Mouse (Mus musculus) heart, embryonic 16.5 days (tissue): ENCODE data around the gene Lhfpl3. TPM values are rescaled to one million over a fixed set of nuclear protein-coding genes. Genes with fewer than 3 reads are reported as not detected.

ENCODE experiments used
- ATAC-seq: fragments of 200-750 bp; cut with Nextera tagmentation; replicated peaks from 2 replicates; pipeline ENCODE4 v1.8.0; 2017; ENCODE audit warnings: moderate number of reproducible peaks; ENCODE audit not compliant: insufficient read depth, low FRiP score; ENCODE audit errors: extremely low read depth
- H3K27ac ChIP-seq: fragments of 300-500 bp; sonication (generic); 2 replicates; pipeline ENCODE4 v1.5.1; 2014; ENCODE audit warnings: mild to moderate bottlenecking, low read length, control low read depth, moderate library complexity
- H3K27me3 ChIP-seq: fragments of 300-500 bp; sonication (generic); 2 replicates; pipeline ENCODE4 v1.6.1; 2014; ENCODE audit warnings: low read length, mixed read lengths; ENCODE audit not compliant: control insufficient read depth, insufficient read depth
- H3K36me3 ChIP-seq: fragments of 300-500 bp; sonication (generic); 2 replicates; pipeline ENCODE4 v1.6.1; 2014; ENCODE audit not compliant: control insufficient read depth, insufficient read depth
- H3K4me1 ChIP-seq: fragments of 300-500 bp; sonication (generic); 2 replicates; pipeline ENCODE4 v1.6.1; 2014; ENCODE audit warnings: low read length, mixed read lengths; ENCODE audit not compliant: control insufficient read depth, insufficient read depth
- H3K4me2 ChIP-seq: fragments of 300-500 bp; sonication (generic); 2 replicates; pipeline ENCODE4 v1.6.1; 2014; ENCODE audit warnings: low read depth, mild to moderate bottlenecking, control low read depth, low read length
- H3K4me3 ChIP-seq: fragments of 300-500 bp; sonication (generic); 2 replicates; pipeline ENCODE4 v1.5.1; 2014; ENCODE audit warnings: mild to moderate bottlenecking, control low read depth, low read length
- H3K9ac ChIP-seq: fragments of 300-500 bp; sonication (generic); 2 replicates; pipeline ENCODE4 v1.6.1; 2014; ENCODE audit warnings: low read length, control low read depth
- H3K9me3 ChIP-seq: fragments of 300-500 bp; sonication (generic); replicated peaks from 2 replicates; pipeline ENCODE4 v1.6.1; 2016; ENCODE audit warnings: low read length; ENCODE audit not compliant: control insufficient read depth
- WGBS: fragments of 180-500 bp; shearing (Covaris S2); extraction: QIAGEN DNeasy Blood & Tissue Kit; methylation state at CpG from one replicate; pipeline ENCODE4 v1.1.7; 2014; 5-methylcytosine and 5-hydroxymethylcytosine counted together
- polyA plus RNA-seq: library from polyadenylated mRNA; unstranded; fragments of >200 nt; fragmentation: Nextera tagmentation; extraction: Ambion mirVana; gene quantifications from 2 replicates; pipeline ENCODE4 v1.2.1, GENCODE M21; 2015

The Lhfpl3 gene
- polyA plus RNA-seq, 1 experiment from 2014 or later = not detected

DNA sequence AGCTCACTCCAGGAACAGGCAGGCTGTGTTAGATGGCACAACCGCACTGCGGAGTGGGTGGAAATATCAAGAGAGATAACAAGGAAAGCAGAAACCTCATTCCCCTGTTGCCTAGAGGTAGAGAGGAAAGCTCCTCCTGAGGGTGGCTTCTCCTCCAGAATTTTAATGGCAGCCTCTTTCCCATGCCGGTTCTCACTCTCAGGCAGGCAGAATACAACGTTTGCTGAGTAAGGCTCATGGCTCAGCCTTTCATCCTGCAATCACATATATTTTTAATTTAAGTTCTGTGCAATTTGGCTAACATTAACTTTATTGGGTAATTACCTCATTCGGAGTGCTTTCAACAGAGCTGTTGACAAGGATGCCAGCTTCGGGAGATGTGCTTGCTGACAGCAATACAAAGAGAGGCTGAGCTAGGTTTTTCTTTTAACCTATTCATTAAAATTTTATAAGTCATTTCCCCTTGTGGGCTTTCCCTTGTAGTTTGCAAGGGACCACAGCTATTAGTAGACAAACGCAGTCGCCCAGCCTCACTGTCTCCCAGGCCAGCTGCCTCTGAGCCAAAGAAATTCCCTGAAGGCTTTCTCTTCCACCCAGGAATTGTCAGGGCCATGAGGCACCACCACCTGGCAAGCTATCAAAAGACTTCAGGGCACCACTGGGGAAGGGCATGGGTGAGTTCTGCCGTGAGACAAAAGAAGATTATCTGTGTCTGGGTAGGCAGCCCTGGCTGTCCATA is 394.5 kb downstream of the Lhfpl3 start:
- no peaks in the 10 kb centered on the region for H3K9me3 ChIP-seq
- no peaks in the 10 kb centered on the region for H3K36me3 ChIP-seq
- H3K4me1 ChIP-seq = no peaks in the 10 kb centered on the region
- no peak overlapping the region for H3K9ac ChIP-seq
- H3K4me3 ChIP-seq = no peak overlapping the region
- no peak for ATAC-seq
- no peak overlapping the region for H3K4me2 ChIP-seq
- no peaks in the 10 kb centered on the region for H3K27me3 ChIP-seq
- no peak overlapping the region for H3K27ac ChIP-seq
- 72% methylated on average over 9 of the region's 9 CpGs for WGBS

DNA sequence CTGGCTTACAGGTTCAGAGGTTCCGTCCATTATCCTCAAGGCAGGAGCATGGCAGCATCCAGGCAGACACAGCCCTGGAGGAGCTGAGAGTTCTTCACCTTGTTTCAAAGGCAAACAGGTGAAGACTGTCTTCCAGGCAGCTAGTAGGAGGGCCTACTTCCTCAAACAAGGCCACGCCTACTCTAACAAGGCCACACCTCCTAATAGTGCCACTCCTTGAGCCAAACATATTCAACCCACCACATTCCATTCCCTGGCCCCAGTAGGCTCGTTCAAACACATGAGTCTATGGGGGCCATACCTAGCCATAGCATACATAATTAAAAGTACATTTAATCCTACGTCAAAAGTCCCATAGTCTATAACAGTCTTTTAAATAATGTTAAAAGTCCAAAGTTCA is 407.4 kb downstream of the Lhfpl3 start:
- H3K27me3 ChIP-seq = no peaks in the 10 kb centered on the region
- 76% methylated on average over 4 of the region's 4 CpGs for WGBS
- no peaks in the 10 kb centered on the region for H3K4me1 ChIP-seq
- no peak for ATAC-seq
- H3K36me3 ChIP-seq = no peaks in the 10 kb centered on the region
- H3K4me2 ChIP-seq = no peak overlapping the region
- H3K4me3 ChIP-seq = no peak overlapping the region
- no peak overlapping the region for H3K9ac ChIP-seq
- H3K27ac ChIP-seq = no peak overlapping the region
- H3K9me3 ChIP-seq = peaks cover 3% of the 10 kb centered on the region; the same call in 1 of the 2 replicates

- WGBS = 76% methylated on average over 1 of the region's 1 CpGs
- ATAC-seq = no peak
These were observed 408.6 kb downstream of the Lhfpl3 start for GRCm38 (mm10) chr5:23154439-23154838.

DNA sequence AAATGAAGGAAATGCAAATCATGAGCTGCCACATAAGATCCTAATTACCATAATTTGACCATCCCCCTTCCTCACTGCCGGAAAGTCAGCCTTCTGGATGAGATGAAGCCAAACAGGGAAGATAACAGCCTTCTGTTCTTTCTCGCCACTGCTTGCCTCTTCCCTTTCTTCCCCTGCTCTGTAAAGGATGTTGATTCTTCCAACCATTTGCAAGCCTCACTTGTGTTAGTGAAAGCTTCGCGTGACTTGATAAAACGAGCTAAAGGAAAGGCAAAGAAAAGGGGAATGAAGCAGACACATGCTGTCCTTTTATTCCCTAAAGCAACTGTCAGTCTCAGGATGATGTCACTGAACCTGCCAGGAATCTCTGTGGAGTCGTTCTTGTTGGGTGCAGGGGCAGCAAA is 420.1 kb downstream of the Lhfpl3 start:
- Histone ChIP-seq H3K4me1 (no peaks in the 10 kb centered on the region), H3K27me3 (no peaks in the 10 kb centered on the region), H3K36me3 (no peaks in the 10 kb centered on the region), H3K9me3 (no peaks in the 10 kb centered on the region), H3K9ac (no peak overlapping the region), H3K4me2 (no peak overlapping the region), H3K4me3 (no peak overlapping the region), H3K27ac (no peak overlapping the region)
- 17% methylated on average over 6 of the region's 6 CpGs for WGBS
- no peak for ATAC-seq

More at GRCm38 (mm10) chr5:23154439-23154838, 408.6 kb downstream of the Lhfpl3 start:
- Histone ChIP-seq H3K9me3 (peaks cover 3% of the 10 kb centered on the region; the same call in 1 of the 2 replicates), H3K36me3 (no peaks in the 10 kb centered on the region), H3K4me1 (no peaks in the 10 kb centered on the region), H3K27ac (no peak overlapping the region), H3K4me2 (no peak overlapping the region), H3K4me3 (no peak overlapping the region), H3K9ac (no peak overlapping the region), H3K27me3 (no peaks in the 10 kb centered on the region)

DNA sequence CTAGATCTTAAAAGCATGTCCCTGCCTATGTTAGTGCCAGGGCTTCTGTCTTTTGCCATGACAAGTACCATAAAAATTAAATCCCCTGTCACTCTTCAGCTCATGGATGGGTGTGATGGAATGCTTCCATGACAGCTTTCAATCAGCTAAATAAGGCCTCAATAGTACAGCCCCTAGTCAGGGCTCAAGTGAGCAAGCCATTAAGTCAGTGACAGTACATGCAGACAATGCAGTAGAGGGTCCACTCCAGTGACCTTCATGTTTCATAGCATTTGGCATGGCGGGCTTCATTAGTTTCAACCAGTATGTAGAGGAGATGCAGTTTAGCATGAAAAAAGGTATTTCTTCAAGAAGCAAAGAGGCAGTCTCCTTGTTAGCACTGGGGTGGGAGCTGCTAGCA is 420.8 kb downstream of the Lhfpl3 start:
- Histone ChIP-seq H3K4me1 (no peaks in the 10 kb centered on the region), H3K27me3 (no peaks in the 10 kb centered on the region), H3K27ac (no peak overlapping the region), H3K4me2 (no peak overlapping the region), H3K36me3 (no peaks in the 10 kb centered on the region), H3K4me3 (no peak overlapping the region), H3K9me3 (no peaks in the 10 kb centered on the region), H3K9ac (no peak overlapping the region)
- ATAC-seq = no peak
- WGBS = 73% methylated on average over 1 of the region's 1 CpGs

DNA sequence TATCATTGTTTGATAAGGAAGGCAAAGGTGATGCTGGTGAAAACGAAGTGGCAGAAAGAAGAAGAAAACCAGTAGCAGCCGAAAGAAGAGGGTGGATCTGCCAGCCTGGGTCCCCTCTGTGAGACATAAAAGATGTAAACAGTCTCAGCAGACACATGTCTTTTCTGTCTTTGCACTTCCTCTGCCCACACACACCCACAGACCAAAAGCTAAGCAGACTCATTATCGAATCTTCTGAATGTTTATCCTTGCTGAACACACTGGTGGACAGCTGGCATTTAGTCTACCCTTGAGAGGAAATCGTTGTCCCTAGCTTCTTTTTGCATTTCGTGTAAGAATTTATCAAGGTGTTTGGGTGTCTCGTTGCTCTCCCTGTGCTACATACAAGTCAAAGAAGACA is 443.8 kb downstream of the Lhfpl3 start:
- Histone ChIP-seq H3K9me3 (no peaks in the 10 kb centered on the region), H3K4me3 (no peak overlapping the region), H3K4me2 (no peak overlapping the region), H3K27ac (no peak overlapping the region), H3K36me3 (no peaks in the 10 kb centered on the region), H3K27me3 (no peaks in the 10 kb centered on the region), H3K9ac (no peak overlapping the region), H3K4me1 (no peaks in the 10 kb centered on the region)
- no peak for ATAC-seq
- 53% methylated on average over 6 of the region's 6 CpGs for WGBS

- H3K36me3 ChIP-seq = no peaks in the 10 kb centered on the region
- H3K4me1 ChIP-seq = no peaks in the 10 kb centered on the region
- no peak overlapping the region for H3K9ac ChIP-seq
- no peaks in the 10 kb centered on the region for H3K9me3 ChIP-seq
- no peak overlapping the region for H3K4me3 ChIP-seq
- H3K4me2 ChIP-seq = no peak overlapping the region
- no peak for ATAC-seq
- no peaks in the 10 kb centered on the region for H3K27me3 ChIP-seq
- 73% methylated on average over 4 of the region's 4 CpGs for WGBS
- H3K27ac ChIP-seq = no peak overlapping the region
These were observed 451.0 kb downstream of the Lhfpl3 start for GRCm38 (mm10) chr5:23196879-23197278.

GRCm38 (mm10) chr5:23213086-23213485 is 467.2 kb downstream of the Lhfpl3 start:
- Histone ChIP-seq H3K27ac (no peak overlapping the region), H3K27me3 (no peaks in the 10 kb centered on the region), H3K9me3 (no peaks in the 10 kb centered on the region), H3K4me1 (no peaks in the 10 kb centered on the region), H3K4me3 (no peak overlapping the region), H3K9ac (no peak overlapping the region), H3K36me3 (no peaks in the 10 kb centered on the region), H3K4me2 (no peak overlapping the region)
- 64% methylated on average over 5 of the region's 5 CpGs for WGBS
- ATAC-seq = no peak

DNA sequence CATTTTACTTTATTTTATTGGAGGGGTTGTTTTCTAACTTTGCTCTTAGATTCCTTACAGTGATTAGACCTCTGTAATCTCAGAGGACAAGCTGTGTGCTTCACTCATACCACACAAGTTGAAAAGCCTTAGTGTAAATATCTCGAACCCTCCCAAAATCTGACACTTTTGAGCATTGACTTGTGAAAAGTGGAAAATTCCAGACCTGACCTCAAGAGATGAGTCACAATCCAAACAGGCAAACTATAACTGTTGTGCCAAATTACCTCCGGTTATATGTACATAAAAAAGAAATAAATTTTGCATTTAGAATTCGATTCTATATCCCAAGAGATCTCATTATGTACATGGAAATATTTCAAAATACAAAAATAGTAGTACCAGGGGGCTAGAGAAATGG is 468.8 kb downstream of the Lhfpl3 start:
- ATAC-seq = no peak
- Histone ChIP-seq H3K4me1 (no peaks in the 10 kb centered on the region), H3K36me3 (no peaks in the 10 kb centered on the region), H3K4me3 (no peak overlapping the region), H3K9me3 (no peaks in the 10 kb centered on the region), H3K27ac (no peak overlapping the region), H3K4me2 (no peak overlapping the region), H3K9ac (no peak overlapping the region), H3K27me3 (no peaks in the 10 kb centered on the region)
- whole genome bisulfite sequencing = 84% methylated on average over 3 of the region's 3 CpGs
